Mouse (Mus musculus) heart, embryonic 12.5 days (tissue): ENCODE results near the gene Gm8082. TPM values are rescaled to one million over a fixed set of nuclear protein-coding genes. Genes with fewer than 3 reads are reported as not detected.
"Not testable (repeated sequence)": the region's sequence is repeated elsewhere in the genome, so short reads cannot be mapped to it uniquely, and the experiment has no call there.

Experiments used
- ATAC-seq: fragments of 200-750 bp; cut with Nextera tagmentation; 2 replicates; pipeline ENCODE4 v1.8.0; 2017; ENCODE audit warnings: moderate TSS enrichment, moderate library complexity; ENCODE audit not compliant: insufficient number of reproducible peaks, low FRiP score
- H3K27ac ChIP-seq: fragments of 300-500 bp; sonication (generic); 2 replicates; pipeline ENCODE4 v1.5.1; 2016; ENCODE audit warnings: mild to moderate bottlenecking, moderate library complexity; ENCODE audit not compliant: poor library complexity, severe bottlenecking
- H3K27me3 ChIP-seq: fragments of 300-500 bp; sonication (generic); replicated peaks from 2 replicates; pipeline ENCODE4 v1.6.1; 2016; ENCODE audit warnings: mild to moderate bottlenecking, moderate library complexity
- H3K36me3 ChIP-seq: fragments of 300-500 bp; sonication (generic); 2 replicates; pipeline ENCODE4 v1.6.1; 2016; ENCODE audit warnings: mild to moderate bottlenecking, moderate library complexity
- H3K4me1 ChIP-seq: fragments of 300-500 bp; sonication (generic); replicated peaks from 2 replicates; pipeline ENCODE4 v1.6.1; 2016; ENCODE audit warnings: mild to moderate bottlenecking
- H3K4me2 ChIP-seq: fragments of 300-500 bp; sonication (generic); 2 replicates; pipeline ENCODE4 v1.6.1; 2016; ENCODE audit warnings: mild to moderate bottlenecking, moderate library complexity
- H3K4me3 ChIP-seq: fragments of 300-500 bp; sonication (generic); 2 replicates; pipeline ENCODE4 v1.5.1; 2016; ENCODE audit warnings: mild to moderate bottlenecking
- H3K9ac ChIP-seq: fragments of 300-500 bp; sonication (generic); 2 replicates; pipeline ENCODE4 v1.6.1; 2016; ENCODE audit warnings: mild to moderate bottlenecking, moderate library complexity
- H3K9me3 ChIP-seq: fragments of 300-500 bp; sonication (generic); replicated peaks from 2 replicates; pipeline ENCODE4 v1.6.1; 2016; ENCODE audit warnings: mild to moderate bottlenecking, moderate library complexity
- WGBS: fragments of 180-500 bp; shearing (Covaris S2); methylation state at CpG from one replicate; pipeline ENCODE4 v1.1.7; 2016; 5-methylcytosine and 5-hydroxymethylcytosine counted together
- polyA plus RNA-seq: library from polyadenylated mRNA; unstranded; fragments of >200 nt; fragmentation: Nextera tagmentation; extraction: Ambion mirVana; gene quantifications from 2 replicates; pipeline ENCODE4 v1.2.1, GENCODE M21; 2016

The Gm8082 gene
- not detected in 2 replicates for polyA plus RNA-seq

DNA sequence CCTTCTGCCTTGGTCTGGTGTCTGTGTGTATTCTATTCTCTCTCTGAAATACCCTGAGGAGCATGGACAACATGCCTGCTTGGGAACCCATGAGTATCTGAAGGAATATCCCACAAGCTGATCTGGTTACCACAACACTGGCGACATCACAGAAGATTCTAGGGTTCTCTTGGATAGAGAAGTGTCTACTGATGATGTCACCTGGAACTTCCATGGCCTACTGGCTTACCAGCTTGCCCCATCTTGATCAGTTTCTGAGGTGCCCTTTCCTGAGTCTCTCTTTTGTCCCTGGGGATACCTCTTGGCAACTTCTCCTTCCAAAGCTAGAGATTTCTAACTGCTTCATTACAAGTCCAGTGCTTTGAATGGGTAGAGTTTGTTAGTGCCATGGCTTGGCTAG, at the start of gene Gm8082:
Gene Gm8082, minus strand, starts transcription at position 101 of the 400 bp plus-strand sequence.
- not testable (repeated sequence) for H3K4me2 ChIP-seq, H3K9ac ChIP-seq, H3K9me3 ChIP-seq, H3K27ac ChIP-seq, ATAC-seq, H3K4me3 ChIP-seq, H3K36me3 ChIP-seq, H3K27me3 ChIP-seq, H3K4me1 ChIP-seq
- 78% methylated on average over 1 of the region's 1 CpGs for WGBS

DNA sequence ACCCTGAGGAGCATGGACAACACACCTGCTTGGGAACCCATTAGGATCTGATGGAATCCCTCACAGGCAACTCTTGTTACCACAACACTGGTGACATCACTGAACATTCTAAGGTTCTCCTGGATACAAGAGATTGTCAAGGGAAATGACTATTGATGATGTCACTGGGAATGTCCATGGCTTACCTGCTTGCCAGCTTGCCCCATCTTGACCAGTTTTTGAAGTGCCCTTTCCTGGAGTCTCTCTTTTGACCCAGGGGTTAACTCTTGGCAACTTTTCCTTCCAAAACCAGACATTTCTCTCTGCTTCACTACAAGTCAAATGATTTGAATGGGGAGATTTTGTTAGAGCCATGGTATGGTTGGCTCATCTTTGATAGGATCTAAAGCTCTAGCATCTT, 22.1 kb upstream of the Gm8082 start, which contains the start of gene Gm10376:
Gene Gm10376, minus strand, starts transcription at position 101 of the 400 bp plus-strand sequence.
- ATAC-seq, H3K9ac ChIP-seq, H3K9me3 ChIP-seq, H3K27me3 ChIP-seq, H3K36me3 ChIP-seq, H3K27ac ChIP-seq, H3K4me3 ChIP-seq, H3K4me2 ChIP-seq, H3K4me1 ChIP-seq: not testable (repeated sequence)

Other genes with a start within 250 kb of the Gm8082 start
- gene Gm3015, start 224.8 kb downstream of the Gm8082 start, polyA plus RNA-seq, result not detected in 2 replicates
- not detected in 2 replicates for gene Gm10377, start 195.6 kb downstream of the Gm8082 start, polyA plus RNA-seq
- not detected in 2 replicates for gene Gm21977, start 140.1 kb downstream of the Gm8082 start, polyA plus RNA-seq
- not detected in 2 replicates for gene Gm10376, start 22.0 kb upstream of the Gm8082 start, polyA plus RNA-seq
- not detected in 2 replicates for gene Gm8094, start 83.0 kb upstream of the Gm8082 start, polyA plus RNA-seq
- not detected in 2 replicates for gene Gm8104, start 107.0 kb upstream of the Gm8082 start, polyA plus RNA-seq
- gene Gm7233, start 186.2 kb upstream of the Gm8082 start, polyA plus RNA-seq, result 0.09 TPM in 1 of 2 replicates, not detected in the other
- gene Gm8122, start 241.7 kb upstream of the Gm8082 start, polyA plus RNA-seq, result not detected in 2 replicates